In the genomic region with DNA sequence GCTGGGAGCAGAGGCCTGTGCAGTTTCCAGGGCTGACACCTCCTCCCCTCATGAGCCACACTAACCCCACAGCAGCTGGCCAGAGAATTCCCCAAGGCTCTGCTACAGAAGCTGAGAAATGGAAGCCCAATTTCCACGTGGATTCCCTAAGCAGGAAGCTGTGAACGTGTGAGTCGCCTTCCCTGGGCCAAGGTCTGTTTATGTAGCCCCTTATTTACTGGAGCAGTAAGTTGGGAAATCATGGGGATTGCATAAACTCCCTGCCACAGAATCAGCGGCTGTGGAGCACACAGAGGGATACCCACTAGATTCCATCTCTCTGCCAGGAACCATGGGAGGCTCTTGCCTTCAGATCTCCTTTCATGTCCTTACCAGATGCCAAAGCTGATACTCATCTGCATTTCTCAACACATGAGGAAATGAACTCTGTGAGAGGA, we compare ENCODE assay signal across 8 mouse cellular contexts.
DNase-seq lines count a peak whose midpoint lies in the region; ATAC-seq and TF ChIP-seq lines count a peak whose summit lies in the region.

No protein-coding gene starts in this region.

- no peak for TF ChIP-seq EP300 in lung, postnatal 0 days (IDR thresholded peaks at IDR 0.05)

- H3K4me3 ChIP-seq in gastrocnemius, adult 2 months: peak overlapping the region; percentile 29; the same call in 1 of the 2 replicates
- H3K4me3 ChIP-seq in hindbrain, embryonic 12.5 days: no peak overlapping the region
- no peak overlapping the region for H3K4me3 ChIP-seq in lung, postnatal 0 days (ENCODE audit: low read depth, low read length)

- WGBS in hindbrain, embryonic 12.5 days: 18% methylated on average over 4 of the region's 4 CpGs
- WGBS in lung, postnatal 0 days: 14% methylated on average over 4 of the region's 4 CpGs

- peak; percentile 38 for DNase-seq in 3134 (ENCODE audit: extremely low read depth, insufficient read length, low spot score)
- DNase-seq in NIH3T3 (ENCODE audit: low read depth): peak; percentile 43
- DNase-seq in gastrocnemius, adult 2 months: peak; percentile 65
- peak; percentile 74 for DNase-seq in lung, postnatal 0 days (ENCODE audit: low spot score)
- no peak for DNase-seq in spleen, postnatal 4 days (ENCODE audit: low spot score in 2 of 2)
- DNase-seq in left cerebral cortex, adult 11 months (ENCODE audit: low spot score): no peak

- no peak overlapping the region for H3K4me2 ChIP-seq in hindbrain, embryonic 12.5 days (replicated peaks)
- no peak overlapping the region for H3K4me2 ChIP-seq in lung, postnatal 0 days (replicated peaks; ENCODE audit: low read depth, low read length)

- no peak for TF ChIP-seq CTCF in gastrocnemius, adult 2 months (IDR thresholded peaks at IDR 0.05)
- TF ChIP-seq CTCF in lung, postnatal 0 days (IDR thresholded peaks at IDR 0.05): no peak

- peak overlapping the region; percentile 27; the same call in 1 of the 2 replicates for H3K9ac ChIP-seq in hindbrain, embryonic 12.5 days
- H3K9ac ChIP-seq in lung, postnatal 0 days (replicated peaks; ENCODE audit: low read depth): no peak overlapping the region

- no peaks in the 10 kb centered on the region for H3K36me3 ChIP-seq in hindbrain, embryonic 12.5 days
- H3K36me3 ChIP-seq in lung, postnatal 0 days (ENCODE audit: insufficient read depth, low read length): no peaks in the 10 kb centered on the region

- H3K4me1 ChIP-seq in hindbrain, embryonic 12.5 days: peaks cover 69% of the 10 kb centered on the region
- H3K4me1 ChIP-seq in lung, postnatal 0 days (ENCODE audit: insufficient read depth, low read depth, low read length): no peaks in the 10 kb centered on the region

- intact Hi-C loops in gastrocnemius, adult 2 months (cut with DNase I): loop anchor here (5.0 kb wide), 2 partner anchors 90 to 110 kb away; no protein-coding TSS in a partner anchor

- H3K27me3 ChIP-seq in hindbrain, embryonic 12.5 days: peaks cover 31% of the 10 kb centered on the region
- no peaks in the 10 kb centered on the region for H3K27me3 ChIP-seq in lung, postnatal 0 days (replicated peaks; ENCODE audit: insufficient read depth, low read length)

- ATAC-seq in hindbrain, embryonic 12.5 days (ENCODE audit: low FRiP score): no peak
- peak; percentile 76 for ATAC-seq in lung, postnatal 0 days
- ATAC-seq in monocyte, adult 5-6 weeks (replicated peaks; ENCODE audit: insufficient number of reproducible peaks, low FRiP score, low TSS enrichment, poor library complexity, severe bottlenecking): no peak

- peak overlapping the region; percentile 61 for H3K27ac ChIP-seq in gastrocnemius, adult 2 months
- peak overlapping the region; percentile 67 for H3K27ac ChIP-seq in hindbrain, embryonic 12.5 days
- no peak overlapping the region for H3K27ac ChIP-seq in lung, postnatal 0 days (ENCODE audit: low read length)

- no peaks in the 10 kb centered on the region for H3K9me3 ChIP-seq in hindbrain, embryonic 12.5 days (replicated peaks)
- H3K9me3 ChIP-seq in lung, postnatal 0 days (ENCODE audit: low read length): no peaks in the 10 kb centered on the region

Comparison
In these comparisons a context has a peak if more than half of its experiments do, and no peak if none do; other contexts are left out.
1. DNase-seq: peak in 3134 (single experiment), NIH3T3 (single experiment), gastrocnemius, adult 2 months (single experiment) and lung, postnatal 0 days (single experiment); none in spleen, postnatal 4 days (0 of 2) and left cerebral cortex, adult 11 months (single experiment).